Mouse (Mus musculus) layer of hippocampus, postnatal 36 days (tissue): ENCODE results near the gene Atg2a. TPM values are rescaled to one million over a fixed set of nuclear protein-coding genes. Genes with fewer than 3 reads are reported as not detected.

ENCODE experiments used
- DNase-seq, 2 experiments: peaks; one replicate each; pipeline ENCODE4 v3.0.0; 2022
- total RNA-seq, 2 experiments: library from RNA; stranded (reverse); gene quantifications; 2 replicates each; pipeline ENCODE4 v1.2.3; 2021

The Atg2a gene
- total RNA-seq, 2 experiments from 2014 or later = 31.3 to 34.0 TPM

- no peak for DNase-seq
Measured at GRCm38 (mm10) chr19:6247526-6248300, 6.2 kb downstream of the Atg2a start.

GRCm38 (mm10) chr19:6253021-6253420 lies 11.6 kb downstream of the Atg2a start:
- no peak for DNase-seq

GRCm38 (mm10) chr19:6260428-6260827 lies 19.0 kb downstream of the Atg2a start:
- no peak for DNase-seq

- DNase-seq = no peak
Measured at GRCm38 (mm10) chr19:6260946-6261345, 19.5 kb downstream of the Atg2a start.

- no peak for DNase-seq
Measured at GRCm38 (mm10) chr19:6261379-6261778, 19.9 kb downstream of the Atg2a start.

- peak in 1 of 2 experiments; percentile 52 for DNase-seq
Measured at GRCm38 (mm10) chr19:6262222-6262621, 20.8 kb downstream of the Atg2a start.

- no peak for DNase-seq
Measured at GRCm38 (mm10) chr19:6262839-6263433, 21.5 kb downstream of the Atg2a start.

- no peak for DNase-seq
Measured at GRCm38 (mm10) chr19:6264200-6264599, 22.7 kb downstream of the Atg2a start.

- no peak for DNase-seq
Measured at GRCm38 (mm10) chr19:6264945-6265344, 23.5 kb downstream of the Atg2a start.

GRCm38 (mm10) chr19:6265727-6266182 lies 24.3 kb downstream of the Atg2a start:
- DNase-seq = no peak

GRCm38 (mm10) chr19:6267306-6268169 lies 26.1 kb downstream of the Atg2a start:
- DNase-seq = no peak

GRCm38 (mm10) chr19:6268170-6268528 lies 26.7 kb downstream of the Atg2a start:
- DNase-seq = peak; percentile 75 to 81

GRCm38 (mm10) chr19:6268670-6269132 lies 27.2 kb downstream of the Atg2a start:
- no peak for DNase-seq

- DNase-seq = no peak
Measured at GRCm38 (mm10) chr19:6269798-6270475, 28.5 kb downstream of the Atg2a start.

GRCm38 (mm10) chr19:6270661-6271060 lies 29.2 kb downstream of the Atg2a start:
- DNase-seq = no peak

- DNase-seq = no peak
Measured at GRCm38 (mm10) chr19:6271206-6271605, 29.7 kb downstream of the Atg2a start.

GRCm38 (mm10) chr19:6272053-6272452 lies 30.6 kb downstream of the Atg2a start:
- no peak for DNase-seq

GRCm38 (mm10) chr19:6272738-6273137 lies 31.3 kb downstream of the Atg2a start:
- no peak for DNase-seq

GRCm38 (mm10) chr19:6273592-6273991 lies 32.1 kb downstream of the Atg2a start:
- DNase-seq = no peak

- no peak for DNase-seq
Measured at GRCm38 (mm10) chr19:6273998-6274608, 32.6 kb downstream of the Atg2a start.

- DNase-seq = no peak
Measured at GRCm38 (mm10) chr19:6275740-6276389, 34.4 kb downstream of the Atg2a start.
